Mouse (Mus musculus) brain, embryonic 14.5 days (tissue): ENCODE measurements around the gene Armc9.

Source experiments
- CTCF ChIP-seq: fragments of 200-500 bp; IDR thresholded peaks from 2 replicates; pipeline ENCODE4 v1.5.1; 2012; ENCODE audit warnings: inconsistent platforms, mild to moderate bottlenecking, moderate library complexity, borderline replicate concordance; ENCODE audit not compliant: insufficient read depth, insufficient read length; ENCODE audit errors: extremely low read depth
- POLR2A ChIP-seq: fragments of 200-500 bp; IDR thresholded peaks from 2 replicates; pipeline ENCODE4 v1.6.1; 2012; ENCODE audit warnings: mild to moderate bottlenecking, inconsistent platforms, borderline replicate concordance; ENCODE audit not compliant: poor library complexity, insufficient read depth, insufficient read length, severe bottlenecking; ENCODE audit errors: extremely low read depth

GRCm38 (mm10) chr1:86147557-86147956 is 7.0 kb upstream of the Armc9 start:
- no peak for TF ChIP-seq POLR2A
- TF ChIP-seq CTCF = no peak
